Mouse (Mus musculus) thymus, adult 2 months (tissue): ENCODE data around the gene Ltbp2. TPM values are rescaled to one million over a fixed set of nuclear protein-coding genes. Genes with fewer than 3 reads are reported as not detected.

ENCODE experiments used
- DNase-seq: peaks from one replicate; pipeline ENCODE4 v3.0.0; 2021
- H3K27ac ChIP-seq: fragments of 200-500 bp; 2 replicates; pipeline ENCODE4 v1.5.1; 2012; ENCODE audit warnings: low read length, control low read depth; ENCODE audit not compliant: control insufficient read depth, insufficient read depth
- H3K27me3 ChIP-seq: fragments of 200-500 bp; 2 replicates; pipeline ENCODE4 v1.6.1; 2012; ENCODE audit warnings: mild to moderate bottlenecking, low read length, moderate library complexity, mixed read lengths; ENCODE audit not compliant: control insufficient read depth, insufficient read depth
- H3K36me3 ChIP-seq: fragments of 200-500 bp; 2 replicates; pipeline ENCODE4 v1.6.1; 2012; ENCODE audit warnings: mild to moderate bottlenecking, low read length, moderate library complexity; ENCODE audit not compliant: control insufficient read depth, insufficient read depth
- H3K4me1 ChIP-seq: fragments of 200-500 bp; replicated peaks from 2 replicates; pipeline ENCODE4 v1.6.1; 2012; ENCODE audit warnings: low read length; ENCODE audit not compliant: control insufficient read depth, insufficient read depth
- H3K4me3 ChIP-seq: fragments of 200-500 bp; 2 replicates; pipeline ENCODE4 v1.5.1; 2012; ENCODE audit warnings: mild to moderate bottlenecking, low read length, control low read depth, moderate library complexity; ENCODE audit not compliant: control insufficient read depth, insufficient read depth
- CTCF ChIP-seq: fragments of 200-500 bp; IDR thresholded peaks from 2 replicates; pipeline ENCODE4 v1.5.1; 2012; ENCODE audit warnings: mild to moderate bottlenecking, control low read depth, low read length, moderate library complexity, borderline replicate concordance; ENCODE audit not compliant: control insufficient read depth, poor library complexity, insufficient read depth; ENCODE audit errors: extremely low read depth
- POLR2A ChIP-seq: fragments of 200-500 bp; IDR thresholded peaks from 2 replicates; pipeline ENCODE4 v1.6.1; 2012; ENCODE audit warnings: mild to moderate bottlenecking, low read length, control low read depth, moderate library complexity; ENCODE audit not compliant: control insufficient read depth, poor library complexity, insufficient read depth; ENCODE audit errors: extremely low read depth
- WGBS: fragments of 180-500 bp; shearing (Covaris S2); methylation state at CpG from one replicate; pipeline ENCODE4 v1.1.7; 2018; 5-methylcytosine and 5-hydroxymethylcytosine counted together
- polyA plus RNA-seq: library from polyadenylated mRNA; depleted of rRNA; stranded (reverse); fragments of >200 nt; gene quantifications from 2 replicates; pipeline ENCODE4 v1.2.3, GENCODE M21; 2012

Ltbp2 gene
- polyA plus RNA-seq, 1 experiment: 14.3 TPM

DNA sequence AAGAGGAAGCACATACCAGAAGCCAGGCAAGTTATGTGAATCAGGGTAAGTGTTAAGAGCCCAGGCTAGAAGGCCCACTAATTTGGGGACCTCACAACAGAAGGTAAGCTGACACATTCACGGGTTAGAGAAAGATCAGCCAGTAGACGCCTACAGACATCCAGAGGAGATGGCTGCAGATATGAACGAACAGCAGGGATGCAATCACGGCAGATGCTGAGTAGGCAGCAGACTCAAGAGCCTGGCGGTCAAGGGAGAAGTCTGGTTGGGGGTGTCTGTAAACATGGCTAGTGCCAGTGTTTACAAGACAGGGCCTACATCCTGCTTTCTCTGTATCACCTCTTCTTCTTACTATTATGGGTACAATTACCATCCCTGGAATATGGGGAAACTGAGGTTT, 13.1 kb downstream of the Ltbp2 start:
- Histone ChIP-seq H3K36me3 (no peaks in the 10 kb centered on the region), H3K4me3 (no peak overlapping the region), H3K27ac (no peak overlapping the region), H3K27me3 (no peaks in the 10 kb centered on the region), H3K4me1 (no peaks in the 10 kb centered on the region)
- WGBS: 93% methylated on average over 5 of the region's 5 CpGs
- TF ChIP-seq CTCF (no peak), POLR2A (no peak)
- no peak for DNase-seq

DNA sequence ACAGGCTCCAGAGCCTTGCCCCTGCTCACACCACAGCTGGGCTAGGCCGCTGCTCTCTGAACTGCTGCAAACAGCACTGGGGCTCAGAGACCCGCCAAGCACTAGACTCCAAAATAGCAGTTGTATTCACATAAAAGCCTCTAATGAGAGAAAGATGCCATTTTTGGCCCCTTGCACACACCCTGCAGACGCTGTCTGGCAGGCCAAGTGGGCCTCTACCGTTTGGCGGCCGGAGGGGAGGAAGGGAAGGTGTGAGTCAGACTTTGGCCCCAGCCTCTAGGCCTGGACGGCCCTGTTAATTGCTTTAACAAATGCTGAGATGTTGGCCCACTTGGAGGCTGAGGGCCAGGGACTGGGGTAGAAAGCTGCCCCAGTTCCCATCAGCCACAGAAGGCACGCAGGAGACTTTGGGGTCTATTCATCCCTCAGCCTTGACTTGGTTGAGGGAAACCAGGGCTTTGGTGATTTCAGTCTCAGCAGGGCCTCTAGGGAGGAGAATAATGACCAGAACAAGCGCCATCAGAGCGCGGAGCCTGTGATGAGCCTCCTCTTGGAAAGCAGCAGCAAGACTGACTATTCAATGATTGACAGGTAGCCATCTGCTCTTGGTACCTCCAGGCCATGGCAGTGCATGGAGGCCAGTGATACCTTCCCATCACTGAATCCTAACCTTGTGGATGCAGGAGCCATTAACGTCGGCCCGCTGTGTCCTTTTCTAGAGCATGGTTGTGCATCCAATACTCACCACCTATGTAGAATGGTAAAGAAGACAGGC, 14.0 kb downstream of the Ltbp2 start:
- Histone ChIP-seq H3K4me1 (no peaks in the 10 kb centered on the region), H3K4me3 (no peak overlapping the region), H3K27ac (no peak overlapping the region), H3K27me3 (no peaks in the 10 kb centered on the region), H3K36me3 (no peaks in the 10 kb centered on the region)
- no peak for DNase-seq
- TF ChIP-seq CTCF (no peak), POLR2A (no peak)
- 96% methylated on average over 14 of the region's 14 CpGs for WGBS

DNA sequence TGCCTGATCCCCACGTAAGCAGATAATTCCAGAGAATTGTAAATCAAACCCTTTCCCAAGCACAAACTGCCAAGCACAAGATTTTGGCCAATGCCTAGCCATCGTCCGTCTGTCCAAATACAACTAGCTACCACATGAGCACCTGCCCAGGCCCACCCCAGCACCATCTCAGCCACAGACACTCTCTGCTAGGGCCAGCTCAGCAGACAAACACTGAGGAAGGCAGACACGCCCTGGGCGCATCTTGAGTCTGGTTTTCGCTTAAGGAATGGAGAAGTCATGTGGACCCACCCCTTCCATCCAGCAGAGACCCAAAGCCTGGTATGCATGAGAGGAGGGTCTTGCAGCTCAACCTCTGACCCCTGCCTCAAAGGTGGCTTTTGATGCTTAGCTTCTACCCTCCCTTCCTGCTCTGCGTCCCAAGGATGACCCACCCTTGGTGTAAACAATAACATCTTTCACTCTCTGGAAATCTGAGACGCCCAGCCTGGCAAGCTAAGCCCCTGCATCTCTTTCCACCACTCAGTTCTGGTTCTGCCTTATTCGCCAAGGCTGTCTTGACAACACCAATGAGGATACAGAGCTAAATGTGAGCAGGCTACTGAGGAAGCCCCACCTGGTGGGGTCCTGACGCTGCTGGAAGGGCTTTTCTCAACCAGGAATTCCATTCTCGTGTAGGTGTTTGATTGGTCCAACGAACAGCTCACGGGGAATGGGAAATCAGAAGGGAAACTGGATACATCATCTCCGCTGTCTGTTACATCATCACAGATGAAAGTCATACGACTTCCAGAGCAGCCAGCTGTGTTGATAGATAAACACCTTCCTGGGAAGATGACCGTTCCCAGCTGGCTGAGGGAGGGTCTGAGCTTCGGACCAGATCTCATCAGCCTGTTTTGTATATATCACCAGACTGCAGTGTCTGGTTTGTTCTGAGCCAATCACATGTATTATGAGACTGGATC, 17.9 kb downstream of the Ltbp2 start:
- Histone ChIP-seq H3K36me3 (no peaks in the 10 kb centered on the region), H3K27ac (no peak overlapping the region), H3K4me1 (no peaks in the 10 kb centered on the region), H3K4me3 (no peak overlapping the region), H3K27me3 (no peaks in the 10 kb centered on the region)
- TF ChIP-seq POLR2A (no peak), CTCF (no peak)
- no peak for DNase-seq
- WGBS: 94% methylated on average over 17 of the region's 17 CpGs

DNA sequence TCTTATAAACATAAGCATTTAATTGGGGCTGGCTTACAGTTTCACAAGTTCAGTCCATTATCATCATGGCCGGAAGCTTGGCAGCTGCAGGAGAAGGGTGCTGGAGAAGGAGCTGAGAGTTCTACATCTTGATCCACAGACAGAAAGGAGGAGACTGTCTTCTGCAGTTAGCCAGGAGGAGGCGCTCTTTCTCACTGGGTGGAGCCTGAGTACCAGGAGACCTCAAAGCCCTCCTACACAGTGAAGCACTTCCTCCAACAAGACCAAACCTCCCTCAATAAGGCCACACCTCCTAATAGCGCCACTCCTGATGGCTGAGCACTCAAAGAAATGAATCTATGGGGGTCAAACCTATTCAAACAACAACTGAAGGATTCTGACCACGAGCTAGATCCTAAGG, 18.6 kb downstream of the Ltbp2 start:
- Histone ChIP-seq H3K36me3 (no peaks in the 10 kb centered on the region), H3K4me3 (no peak overlapping the region), H3K27me3 (no peaks in the 10 kb centered on the region), H3K27ac (no peak overlapping the region), H3K4me1 (no peaks in the 10 kb centered on the region)
- no peak for TF ChIP-seq CTCF
- no peak for TF ChIP-seq POLR2A
- no peak for DNase-seq
- 93% methylated on average over 4 of the region's 4 CpGs for WGBS

DNA sequence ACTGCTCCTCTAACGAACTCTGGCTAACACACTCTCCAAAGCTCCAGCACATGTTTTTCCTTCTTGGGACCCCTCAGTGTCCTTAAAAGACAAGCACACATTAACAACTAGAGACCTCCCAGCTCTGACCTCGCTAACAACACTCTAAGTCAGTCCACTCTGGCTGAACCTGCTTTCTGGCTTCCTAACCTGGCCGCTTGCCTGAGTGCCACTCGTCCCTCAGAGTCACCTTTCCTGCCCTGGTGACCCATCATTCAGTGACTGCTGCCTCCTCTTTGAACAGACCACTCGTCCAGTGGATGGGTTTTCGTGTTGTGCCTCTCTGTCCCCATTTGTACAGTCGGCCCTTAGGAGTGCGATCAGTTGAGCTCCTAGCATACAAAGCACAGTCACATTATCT, 19.8 kb downstream of the Ltbp2 start:
- H3K36me3 ChIP-seq: no peaks in the 10 kb centered on the region
- no peak for DNase-seq
- H3K4me1 ChIP-seq: no peaks in the 10 kb centered on the region
- no peaks in the 10 kb centered on the region for H3K27me3 ChIP-seq
- TF ChIP-seq CTCF (no peak), POLR2A (no peak)
- no peak overlapping the region for H3K27ac ChIP-seq
- WGBS: 95% methylated on average over 8 of the region's 8 CpGs
- H3K4me3 ChIP-seq: no peak overlapping the region

DNA sequence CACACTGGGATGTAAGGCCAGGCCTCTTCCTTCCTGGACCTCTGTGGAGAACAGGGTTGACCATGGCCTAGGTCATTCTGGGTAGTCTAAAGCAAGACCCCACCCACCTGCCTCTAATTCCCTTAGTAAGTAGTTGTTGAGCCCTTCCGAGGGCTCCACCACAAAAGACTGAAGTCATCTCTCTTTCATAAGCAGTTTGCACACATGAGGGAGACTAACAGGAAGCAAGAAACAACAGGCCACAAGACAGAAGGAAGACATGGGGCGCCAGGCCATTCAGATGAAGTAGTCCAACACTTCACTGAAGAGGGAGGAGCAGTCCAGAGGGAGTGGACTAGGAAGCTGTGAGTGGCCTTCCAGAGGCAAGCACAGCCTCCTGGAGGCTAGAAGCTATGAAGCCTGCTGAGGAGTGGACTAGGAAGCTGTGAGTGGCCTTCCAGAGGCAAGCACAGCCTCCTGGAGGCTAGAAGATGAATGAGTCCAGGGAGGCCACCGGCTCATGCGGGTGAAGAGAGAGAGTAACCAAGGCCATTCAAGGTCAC, 21.2 kb downstream of the Ltbp2 start:
- TF ChIP-seq CTCF (no peak), POLR2A (no peak)
- no peak for DNase-seq
- no peaks in the 10 kb centered on the region for H3K4me1 ChIP-seq
- no peak overlapping the region for H3K27ac ChIP-seq
- no peaks in the 10 kb centered on the region for H3K36me3 ChIP-seq
- no peaks in the 10 kb centered on the region for H3K27me3 ChIP-seq
- 74% methylated on average over 4 of the region's 4 CpGs for WGBS
- no peak overlapping the region for H3K4me3 ChIP-seq
